Mouse (Mus musculus): ENCODE results near the gene Cyp2d26. TPM values are rescaled to one million over a fixed set of nuclear protein-coding genes. Genes with fewer than 3 reads are reported as not detected.

The Cyp2d26 gene
- total and polyA plus RNA-seq, 2 experiments from 2014 or later: not detected

- Histone ChIP-seq H3K36me3 (replicated peaks; ENCODE audit: control insufficient read depth, insufficient read depth, low read length) (0 out of 2 replicates have a peak, but pooled peaks cover 1% of the 10 kb centered on the region), H3K27ac (ENCODE audit: low read depth) (no peak overlapping the region), H3K9ac (replicated peaks; ENCODE audit: low read depth, low read length) (no peak overlapping the region), H3K27me3 (ENCODE audit: control insufficient read depth, insufficient read depth, low read length) (no peaks in the 10 kb centered on the region), H3K4me1 (ENCODE audit: control insufficient read depth, insufficient read depth) (no peaks in the 10 kb centered on the region), H3K4me2 (ENCODE audit: low read depth, low read length) (no peak overlapping the region), H3K4me3 (ENCODE audit: low read depth, low read length) (no peak overlapping the region), H3K9me3 (replicated peaks; ENCODE audit: control insufficient read depth, low read length) (no peaks in the 10 kb centered on the region)
- 77% methylated on average over 5 of the region's 5 CpGs for WGBS
- no peak for TF ChIP-seq EP300 (IDR thresholded peaks at IDR 0.05; ENCODE audit: low read depth)
- TF ChIP-seq CTCF (IDR thresholded peaks at IDR 0.05; ENCODE audit: low read depth): peak; percentile 92
- ATAC-seq (ENCODE audit: insufficient read depth, low read depth) (no peak), DNase-seq (ENCODE audit: low spot score) (peak; percentile 18)
Measured at GRCm38 (mm10) chr15:82804708-82805639, 10.9 kb upstream of the Cyp2d26 start.

GRCm38 (mm10) chr15:82795936-82796440 is 1.9 kb upstream of the Cyp2d26 start:
- Histone ChIP-seq H3K27me3 (ENCODE audit: control insufficient read depth, insufficient read depth, low read length) (no peaks in the 10 kb centered on the region), H3K4me3 (ENCODE audit: low read depth, low read length) (no peak overlapping the region), H3K27ac (ENCODE audit: low read depth) (no peak overlapping the region), H3K4me2 (ENCODE audit: low read depth, low read length) (no peak overlapping the region), H3K9me3 (replicated peaks; ENCODE audit: control insufficient read depth, low read length) (no peaks in the 10 kb centered on the region), H3K36me3 (replicated peaks; ENCODE audit: control insufficient read depth, insufficient read depth, low read length) (no peaks in the 10 kb centered on the region), H3K4me1 (ENCODE audit: control insufficient read depth, insufficient read depth) (no peaks in the 10 kb centered on the region), H3K9ac (replicated peaks; ENCODE audit: low read depth, low read length) (no peak overlapping the region)
- DNase-seq (ENCODE audit: low spot score): no peak
- no peak for TF ChIP-seq CTCF (IDR thresholded peaks at IDR 0.05; ENCODE audit: low read depth)
- TF ChIP-seq EP300 (IDR thresholded peaks at IDR 0.05; ENCODE audit: low read depth): no peak
- ATAC-seq (ENCODE audit: insufficient read depth, low read depth): no peak
- WGBS: 61% methylated on average over 3 of the region's 3 CpGs

- no peaks in the 10 kb centered on the region for H3K27me3 ChIP-seq (ENCODE audit: control insufficient read depth, insufficient read depth, low read length)
- H3K27ac ChIP-seq (ENCODE audit: low read depth): no peak overlapping the region
- no peak overlapping the region for H3K9ac ChIP-seq (replicated peaks; ENCODE audit: low read depth, low read length)
- H3K36me3 ChIP-seq (replicated peaks; ENCODE audit: control insufficient read depth, insufficient read depth, low read length): no peaks in the 10 kb centered on the region
- DNase-seq (ENCODE audit: low spot score) (no peak), ATAC-seq (ENCODE audit: insufficient read depth, low read depth) (no peak)
- WGBS: 78% methylated on average over 6 of the region's 6 CpGs
- H3K9me3 ChIP-seq (replicated peaks; ENCODE audit: control insufficient read depth, low read length): no peaks in the 10 kb centered on the region
- H3K4me2 ChIP-seq (ENCODE audit: low read depth, low read length): no peak overlapping the region
- no peak overlapping the region for H3K4me3 ChIP-seq (ENCODE audit: low read depth, low read length)
- no peaks in the 10 kb centered on the region for H3K4me1 ChIP-seq (ENCODE audit: control insufficient read depth, insufficient read depth)
- TF ChIP-seq CTCF (IDR thresholded peaks at IDR 0.05; ENCODE audit: low read depth) (no peak), EP300 (IDR thresholded peaks at IDR 0.05; ENCODE audit: low read depth) (no peak)
Measured at GRCm38 (mm10) chr15:82793868-82794267, 226 bp downstream of the Cyp2d26 start.

GRCm38 (mm10) chr15:82793454-82793853 is 640 bp downstream of the Cyp2d26 start:
- 63% methylated on average over 1 of the region's 1 CpGs for WGBS
- Histone ChIP-seq H3K9ac (replicated peaks; ENCODE audit: low read depth, low read length) (no peak overlapping the region), H3K4me2 (ENCODE audit: low read depth, low read length) (no peak overlapping the region), H3K4me3 (ENCODE audit: low read depth, low read length) (no peak overlapping the region), H3K4me1 (ENCODE audit: control insufficient read depth, insufficient read depth) (no peaks in the 10 kb centered on the region), H3K36me3 (replicated peaks; ENCODE audit: control insufficient read depth, insufficient read depth, low read length) (no peaks in the 10 kb centered on the region), H3K27ac (ENCODE audit: low read depth) (no peak overlapping the region), H3K9me3 (replicated peaks; ENCODE audit: control insufficient read depth, low read length) (no peaks in the 10 kb centered on the region), H3K27me3 (ENCODE audit: control insufficient read depth, insufficient read depth, low read length) (no peaks in the 10 kb centered on the region)
- no peak for TF ChIP-seq CTCF (IDR thresholded peaks at IDR 0.05; ENCODE audit: low read depth)
- no peak for TF ChIP-seq EP300 (IDR thresholded peaks at IDR 0.05; ENCODE audit: low read depth)
- DNase-seq (ENCODE audit: low spot score) (no peak), ATAC-seq (ENCODE audit: insufficient read depth, low read depth) (no peak)

DNA sequence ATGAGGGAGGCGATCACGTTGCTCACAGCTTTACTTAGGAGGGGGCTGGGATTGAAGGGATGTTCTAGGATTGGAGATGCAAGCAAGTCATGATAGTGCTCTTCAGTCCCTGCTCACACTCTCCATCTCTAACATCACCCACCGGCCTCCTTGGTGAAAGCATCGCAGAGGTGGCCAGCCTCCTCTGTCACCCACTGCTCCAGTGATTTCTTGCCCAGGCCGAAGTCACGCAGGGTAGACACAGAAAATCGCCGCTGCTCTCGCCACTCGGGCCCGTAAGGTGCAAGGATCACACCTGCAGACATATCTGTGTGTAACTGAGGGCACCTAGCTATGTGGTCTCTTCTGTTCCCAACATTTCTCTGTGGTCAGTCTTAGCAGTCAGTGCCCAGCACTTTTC is 1.5 kb downstream of the Cyp2d26 start:
- Histone ChIP-seq H3K27ac (ENCODE audit: low read depth) (no peak overlapping the region), H3K4me1 (ENCODE audit: control insufficient read depth, insufficient read depth) (no peaks in the 10 kb centered on the region), H3K4me3 (ENCODE audit: low read depth, low read length) (no peak overlapping the region), H3K9ac (replicated peaks; ENCODE audit: low read depth, low read length) (no peak overlapping the region), H3K4me2 (ENCODE audit: low read depth, low read length) (no peak overlapping the region), H3K36me3 (replicated peaks; ENCODE audit: control insufficient read depth, insufficient read depth, low read length) (no peaks in the 10 kb centered on the region), H3K27me3 (ENCODE audit: control insufficient read depth, insufficient read depth, low read length) (no peaks in the 10 kb centered on the region), H3K9me3 (replicated peaks; ENCODE audit: control insufficient read depth, low read length) (no peaks in the 10 kb centered on the region)
- DNase-seq (ENCODE audit: low spot score) (no peak), ATAC-seq (ENCODE audit: insufficient read depth, low read depth) (no peak)
- TF ChIP-seq EP300 (IDR thresholded peaks at IDR 0.05; ENCODE audit: low read depth) (no peak), CTCF (IDR thresholded peaks at IDR 0.05; ENCODE audit: low read depth) (no peak)
- 86% methylated on average over 11 of the region's 11 CpGs for WGBS

All from heart, postnatal 0 days (tissue).